Mouse (Mus musculus) limb, embryonic 11.5 days (tissue): ENCODE results near the gene Bcam. TPM values are rescaled to one million over a fixed set of nuclear protein-coding genes. Genes with fewer than 3 reads are reported as not detected.
"Not testable (repeated sequence)": the region's sequence is repeated elsewhere in the genome, so short reads cannot be mapped to it uniquely, and the experiment has no call there.

Experiments used
- ATAC-seq: fragments of 200-750 bp; cut with Nextera tagmentation; 2 replicates; pipeline ENCODE4 v1.8.0; 2017; ENCODE audit warnings: low read depth; ENCODE audit not compliant: insufficient number of reproducible peaks, low FRiP score, low TSS enrichment
- DNase-seq: peaks from one replicate; pipeline ENCODE4 v3.0.0-alpha.2; 2015; ENCODE audit warnings: low spot score
- H3K27ac ChIP-seq: fragments of 300-500 bp; sonication (generic); replicated peaks from 2 replicates; pipeline ENCODE4 v1.5.1; 2014; ENCODE audit warnings: low read depth, mild to moderate bottlenecking, low read length
- H3K27me3 ChIP-seq: fragments of 300-500 bp; sonication (generic); 2 replicates; pipeline ENCODE4 v1.6.1; 2014; ENCODE audit warnings: mild to moderate bottlenecking, low read length, mixed read lengths; ENCODE audit not compliant: control insufficient read depth, insufficient read depth
- H3K36me3 ChIP-seq: fragments of 300-500 bp; sonication (generic); 2 replicates; pipeline ENCODE4 v1.6.1; 2014; ENCODE audit warnings: mild to moderate bottlenecking, low read length, moderate library complexity, mixed read lengths; ENCODE audit not compliant: control insufficient read depth, insufficient read depth
- H3K4me1 ChIP-seq: fragments of 300-500 bp; sonication (generic); 2 replicates; pipeline ENCODE4 v1.6.1; 2014; ENCODE audit warnings: low read length, mixed read lengths; ENCODE audit not compliant: control insufficient read depth, insufficient read depth
- H3K4me2 ChIP-seq: fragments of 300-500 bp; sonication (generic); 2 replicates; pipeline ENCODE4 v1.6.1; 2014; ENCODE audit warnings: low read depth, mild to moderate bottlenecking, moderate library complexity; ENCODE audit not compliant: severe bottlenecking
- H3K4me3 ChIP-seq: fragments of 300-500 bp; sonication (generic); 2 replicates; pipeline ENCODE4 v1.5.1; 2014; ENCODE audit warnings: low read depth, low read length
- H3K9ac ChIP-seq: fragments of 300-500 bp; sonication (generic); 2 replicates; pipeline ENCODE4 v1.6.1; 2014; ENCODE audit warnings: mild to moderate bottlenecking, low read length
- H3K9me3 ChIP-seq: fragments of 300-500 bp; sonication (generic); 2 replicates; pipeline ENCODE4 v1.6.1; 2016; ENCODE audit warnings: low read length; ENCODE audit not compliant: control insufficient read depth
- WGBS: fragments of 180-500 bp; shearing (Covaris S2); extraction: QIAGEN DNeasy Blood & Tissue Kit; methylation state at CpG from one replicate; pipeline ENCODE4 v1.1.7; 2014; 5-methylcytosine and 5-hydroxymethylcytosine counted together
- polyA plus RNA-seq: library from polyadenylated mRNA; unstranded; fragments of >200 nt; fragmentation: Nextera tagmentation; extraction: Ambion mirVana; gene quantifications from 2 replicates; pipeline ENCODE4 v1.2.1, GENCODE M21; 2014

Bcam gene
- polyA plus RNA-seq, 1 experiment from 2014 or later = 44.1 TPM

- no peak for ATAC-seq
- no peak overlapping the region for H3K9ac ChIP-seq
Observed at GRCm38 (mm10) chr7:19795236-19795635, 24.4 kb upstream of the Bcam start.

DNA sequence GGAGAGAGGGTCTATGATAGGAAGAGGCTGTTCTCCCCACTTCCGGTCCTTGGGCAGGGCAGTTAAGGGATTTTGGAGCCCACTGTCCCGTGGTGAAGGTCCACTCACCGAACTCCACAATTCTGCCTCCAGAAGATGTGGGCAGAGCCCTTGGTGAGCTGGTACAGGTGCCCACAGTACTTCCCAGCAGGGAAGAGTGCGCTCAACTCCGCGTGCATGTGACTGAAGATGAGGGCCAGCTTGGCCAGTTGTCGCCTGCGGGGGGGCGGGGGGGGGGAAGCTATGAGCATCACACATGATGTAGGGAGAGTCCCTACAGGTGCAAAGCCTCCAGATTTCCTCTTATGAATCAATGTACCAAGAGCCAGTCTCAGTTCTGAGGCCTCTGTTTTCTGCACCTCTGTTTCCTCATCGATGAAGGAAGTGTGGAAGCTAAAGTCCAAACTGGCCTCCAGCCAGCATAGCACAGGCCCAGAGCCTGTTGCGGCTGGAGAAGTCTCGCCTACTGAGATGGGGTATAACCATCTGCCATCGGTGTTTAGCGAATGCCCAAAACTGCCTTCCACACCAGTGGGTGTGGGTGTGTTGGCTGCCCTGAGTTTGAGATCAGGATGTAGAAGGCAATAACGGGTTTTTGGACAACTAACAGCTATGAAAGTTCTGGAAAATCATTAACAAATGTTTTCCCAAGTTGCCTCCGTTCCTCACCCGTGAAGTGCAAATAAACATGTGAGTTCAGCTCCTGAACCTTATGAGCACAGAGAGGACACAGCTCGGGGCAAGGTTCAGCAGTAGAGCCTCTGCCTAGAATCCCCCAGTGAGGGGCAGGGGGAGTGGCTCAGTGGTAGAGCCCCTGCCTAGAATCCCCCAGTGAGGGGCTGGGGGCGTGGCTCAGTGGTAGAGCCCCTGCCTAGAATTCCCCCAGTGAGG lies 22.1 kb upstream of the Bcam start:
- WGBS = 87% methylated on average over 19 of the region's 19 CpGs
- Histone ChIP-seq H3K9ac (no peak overlapping the region), H3K36me3 (no peaks in the 10 kb centered on the region), H3K4me1 (no peaks in the 10 kb centered on the region), H3K9me3 (no peaks in the 10 kb centered on the region; the same call in 1 of the 2 replicates), H3K4me2 (no peak overlapping the region), H3K27me3 (peaks cover 20% of the 10 kb centered on the region), H3K27ac (no peak overlapping the region), H3K4me3 (no peak overlapping the region)
- ATAC-seq = no peak
- no peak for DNase-seq

More at GRCm38 (mm10) chr7:19795236-19795635, 24.4 kb upstream of the Bcam start:
- WGBS = 70% methylated on average over 2 of the region's 2 CpGs
- no peak for DNase-seq
- H3K36me3 ChIP-seq = no peaks in the 10 kb centered on the region
- H3K4me1 ChIP-seq = no peaks in the 10 kb centered on the region
- no peak overlapping the region for H3K4me2 ChIP-seq
- H3K27me3 ChIP-seq = peaks cover 20% of the 10 kb centered on the region
- H3K27ac ChIP-seq = no peak overlapping the region
- H3K9me3 ChIP-seq = no peaks in the 10 kb centered on the region; the same call in 1 of the 2 replicates
- H3K4me3 ChIP-seq = no peak overlapping the region

DNA sequence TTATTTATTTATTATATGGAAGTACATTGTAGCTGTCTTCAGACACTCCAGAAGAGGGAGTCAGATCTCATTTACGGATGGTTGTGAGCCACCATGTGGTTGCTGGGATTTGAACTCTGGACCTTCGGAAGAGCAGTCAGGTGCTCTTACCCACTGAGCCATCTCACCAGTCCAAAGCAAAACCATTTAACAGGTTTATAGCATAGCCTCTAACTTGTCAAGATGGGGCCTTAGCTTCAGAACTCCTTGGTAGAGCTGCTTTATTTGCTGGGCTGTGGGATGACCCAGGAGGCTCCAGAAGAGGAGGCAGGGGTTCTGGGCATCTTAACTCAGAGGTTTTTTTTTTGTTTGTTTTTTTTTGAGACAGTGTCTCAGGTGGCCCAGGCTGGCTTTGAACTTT lies 20.7 kb upstream of the Bcam start:
- not testable (repeated sequence) for H3K4me1 ChIP-seq, H3K9me3 ChIP-seq, DNase-seq, H3K36me3 ChIP-seq, H3K4me2 ChIP-seq, ATAC-seq, H3K9ac ChIP-seq, H3K27ac ChIP-seq, H3K4me3 ChIP-seq
- H3K27me3 ChIP-seq = peaks cover 11% of the 10 kb centered on the region
- WGBS = 85% methylated on average over 2 of the region's 2 CpGs

DNA sequence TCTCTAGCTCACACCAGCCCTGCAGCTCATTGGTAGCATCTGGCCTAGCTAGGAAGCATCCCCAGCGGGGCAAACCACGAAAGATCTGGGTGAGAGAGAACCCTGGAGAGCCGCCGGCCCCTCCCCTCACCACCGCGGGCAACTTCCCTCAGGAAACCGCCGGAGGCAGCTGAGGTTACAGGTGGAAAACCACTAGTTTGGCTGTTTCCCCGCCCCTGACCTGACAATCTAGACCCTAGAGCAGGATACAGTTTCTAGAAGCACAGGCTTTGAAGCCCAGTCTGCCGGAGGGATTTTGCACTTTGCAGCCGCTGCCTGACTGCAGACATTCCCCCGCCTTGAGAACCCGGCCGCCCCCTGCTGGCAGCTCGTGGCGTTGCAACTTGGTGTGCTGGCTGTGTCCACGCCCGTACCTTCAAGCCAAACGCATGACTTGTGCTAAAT lies 19.1 kb upstream of the Bcam start:
- peak; percentile 75; the same call in 1 of the 2 replicates for ATAC-seq
- Histone ChIP-seq H3K27me3 (0 out of 2 replicates have a peak, but pooled peaks cover 2% of the 10 kb centered on the region), H3K9ac (peak overlapping the region; percentile 19), H3K4me2 (peak overlapping the region; percentile 55), H3K36me3 (no peaks in the 10 kb centered on the region), H3K9me3 (no peaks in the 10 kb centered on the region; the same call in 1 of the 2 replicates), H3K4me1 (no peaks in the 10 kb centered on the region), H3K27ac (no peak overlapping the region), H3K4me3 (no peak overlapping the region; the same call in 1 of the 2 replicates)
- peak; percentile 97 for DNase-seq
- WGBS = 1% methylated on average over 19 of the region's 19 CpGs

GRCm38 (mm10) chr7:19785874-19786458 lies 15.2 kb upstream of the Bcam start:
- no peak overlapping the region for H3K27ac ChIP-seq
- no peak overlapping the region for H3K4me2 ChIP-seq
- 36% methylated on average over 12 of the region's 12 CpGs for WGBS
- H3K27me3 ChIP-seq = 0 out of 2 replicates have a peak, but pooled peaks cover 2% of the 10 kb centered on the region
- H3K36me3 ChIP-seq = no peaks in the 10 kb centered on the region
- H3K9me3 ChIP-seq = no peaks in the 10 kb centered on the region
- no peak for DNase-seq
- no peaks in the 10 kb centered on the region for H3K4me1 ChIP-seq
- no peak for ATAC-seq
- H3K9ac ChIP-seq = no peak overlapping the region
- no peak overlapping the region for H3K4me3 ChIP-seq

- ATAC-seq (no peak), DNase-seq (peak; percentile 34)
- no peaks in the 10 kb centered on the region for H3K27me3 ChIP-seq
- no peak overlapping the region for H3K27ac ChIP-seq
- no peaks in the 10 kb centered on the region for H3K9me3 ChIP-seq
- no peak overlapping the region for H3K4me3 ChIP-seq
- no peak overlapping the region for H3K4me2 ChIP-seq
- H3K9ac ChIP-seq = no peak overlapping the region
- no peaks in the 10 kb centered on the region for H3K4me1 ChIP-seq
- 21% methylated on average over 11 of the region's 11 CpGs for WGBS
- H3K36me3 ChIP-seq = no peaks in the 10 kb centered on the region
Observed at GRCm38 (mm10) chr7:19784764-19785535, 14.1 kb upstream of the Bcam start.

DNA sequence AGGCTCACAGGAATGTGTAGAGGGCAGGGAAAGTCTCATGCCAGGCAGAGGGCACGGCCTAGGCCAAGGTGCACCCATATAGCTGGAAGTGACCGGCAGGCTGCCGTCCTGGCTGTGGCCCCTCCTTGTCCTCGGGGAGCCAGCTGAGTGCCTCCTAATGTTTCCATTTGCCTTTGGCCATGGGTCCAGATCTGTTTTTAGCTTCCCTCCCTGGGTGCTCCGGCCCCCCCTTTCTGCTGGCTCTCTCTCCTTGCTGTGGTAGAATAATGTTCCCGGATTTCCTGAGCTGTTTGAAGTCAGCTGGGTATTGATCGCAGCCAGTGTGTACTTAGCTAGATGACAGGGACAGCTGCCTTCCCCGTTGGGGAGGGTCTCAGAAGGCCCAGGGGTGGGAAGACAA lies 12.8 kb upstream of the Bcam start:
- Histone ChIP-seq H3K9me3 (no peaks in the 10 kb centered on the region), H3K27me3 (no peaks in the 10 kb centered on the region), H3K4me2 (no peak overlapping the region), H3K36me3 (no peaks in the 10 kb centered on the region), H3K27ac (no peak overlapping the region), H3K4me1 (no peaks in the 10 kb centered on the region), H3K4me3 (no peak overlapping the region), H3K9ac (no peak overlapping the region)
- ATAC-seq (no peak), DNase-seq (no peak)
- 73% methylated on average over 8 of the region's 8 CpGs for WGBS

DNA sequence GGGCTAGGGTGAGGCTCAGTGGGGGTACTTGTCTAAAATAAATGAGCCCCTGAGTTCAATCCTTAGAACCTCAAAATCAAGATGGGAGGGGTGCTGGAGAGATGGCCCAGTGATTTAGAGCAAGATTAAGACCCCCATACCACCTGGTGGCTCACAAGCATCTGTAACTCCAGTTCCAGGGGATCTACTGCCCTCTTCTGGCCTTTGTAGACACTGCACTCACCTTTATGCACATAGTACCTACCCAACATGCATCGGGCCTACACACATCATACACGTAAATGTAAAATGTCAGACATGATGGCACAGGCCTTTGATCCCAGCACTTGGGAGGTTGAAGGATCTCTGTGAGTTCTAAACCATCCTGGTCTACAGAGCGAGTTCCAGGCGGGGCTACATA lies 11.8 kb upstream of the Bcam start:
- H3K4me2 ChIP-seq = no peak overlapping the region
- H3K4me1 ChIP-seq = no peaks in the 10 kb centered on the region
- no peak overlapping the region for H3K27ac ChIP-seq
- no peak overlapping the region for H3K9ac ChIP-seq
- no peak for ATAC-seq
- H3K4me3 ChIP-seq = no peak overlapping the region
- WGBS = 92% methylated on average over 4 of the region's 4 CpGs
- DNase-seq = peak; percentile 39
- no peaks in the 10 kb centered on the region for H3K36me3 ChIP-seq
- no peaks in the 10 kb centered on the region for H3K27me3 ChIP-seq
- H3K9me3 ChIP-seq = no peaks in the 10 kb centered on the region
